In the genomic region with DNA sequence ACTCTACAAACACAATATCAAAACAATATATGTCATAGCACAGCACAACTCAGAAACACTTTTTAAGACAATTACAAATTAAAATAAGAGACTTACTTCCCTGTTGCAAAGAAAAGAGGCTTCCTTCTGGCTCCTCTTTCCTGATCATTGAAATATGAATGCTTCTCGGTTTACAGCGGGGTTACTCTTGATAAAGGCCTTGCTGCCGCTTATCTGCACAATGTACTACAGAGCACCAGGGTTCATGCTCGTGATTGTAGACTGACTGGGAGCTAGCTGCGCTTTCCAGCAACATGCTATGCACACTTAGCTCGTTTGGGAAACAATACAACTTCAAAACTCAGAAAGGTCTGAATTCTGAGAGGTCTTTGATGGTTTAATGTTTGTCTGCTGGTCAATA, we compare ENCODE assay signal across 7 mouse cellular contexts. TPM values are rescaled to one million over a fixed set of nuclear protein-coding genes. Genes with fewer than 3 reads are reported as not detected.
A peak's percentile ranks its signal among the peaks of the same experiment; 100 is the strongest.
DNase-seq lines count a peak whose midpoint lies in the region; ATAC-seq and TF ChIP-seq lines count a peak whose summit lies in the region.

No protein-coding gene starts in this region.

- H3K27ac ChIP-seq in lung, embryonic 15.5 days: no peak overlapping the region
- no peak overlapping the region for H3K27ac ChIP-seq in forebrain, embryonic 14.5 days (ENCODE audit: low read depth, low read length)
- H3K27ac ChIP-seq in limb, embryonic 14.5 days (replicated peaks; ENCODE audit: low read depth, low read length): no peak overlapping the region; the same call in 1 of the 2 replicates
- no peak overlapping the region for H3K27ac ChIP-seq in stomach, embryonic 14.5 days (ENCODE audit: low read length)

- H3K27me3 ChIP-seq in lung, embryonic 15.5 days: no peaks in the 10 kb centered on the region
- no peaks in the 10 kb centered on the region for H3K27me3 ChIP-seq in forebrain, embryonic 14.5 days (replicated peaks; ENCODE audit: control insufficient read depth, insufficient read depth, low read length)
- no peaks in the 10 kb centered on the region for H3K27me3 ChIP-seq in limb, embryonic 14.5 days (ENCODE audit: control insufficient read depth, insufficient read depth, low read length)
- H3K27me3 ChIP-seq in stomach, embryonic 14.5 days (ENCODE audit: control insufficient read depth, insufficient read depth, low read length): no peaks in the 10 kb centered on the region

- no peak overlapping the region for H3K9ac ChIP-seq in lung, embryonic 15.5 days
- H3K9ac ChIP-seq in forebrain, embryonic 14.5 days (ENCODE audit: low read length): no peak overlapping the region
- no peak overlapping the region for H3K9ac ChIP-seq in limb, embryonic 14.5 days (ENCODE audit: low read depth, low read length, severe bottlenecking)
- H3K9ac ChIP-seq in stomach, embryonic 14.5 days (replicated peaks; ENCODE audit: low read depth, low read length): no peak overlapping the region

- no peak for DNase-seq in lung, postnatal 10 days
- no peak for DNase-seq in forebrain, embryonic 14.5 days (ENCODE audit: low spot score)
- no peak for DNase-seq in limb, embryonic 14.5 days (ENCODE audit: low spot score)
- no peak for DNase-seq in gastrocnemius, postnatal 10 days
- DNase-seq in layer of hippocampus, adult 8-10 months (ENCODE audit: low spot score in 2 of 2): no peak

- TF ChIP-seq POLR2A in limb, embryonic 14.5 days (IDR thresholded peaks at IDR 0.05; ENCODE audit: borderline replicate concordance, extremely low read depth, insufficient read depth, insufficient read length): no peak

- H3K36me3 ChIP-seq in lung, embryonic 15.5 days: no peaks in the 10 kb centered on the region
- H3K36me3 ChIP-seq in forebrain, embryonic 14.5 days (ENCODE audit: control insufficient read depth, insufficient read depth, low read length): no peaks in the 10 kb centered on the region
- no peaks in the 10 kb centered on the region for H3K36me3 ChIP-seq in limb, embryonic 14.5 days (ENCODE audit: control insufficient read depth, insufficient read depth, low read length)
- no peaks in the 10 kb centered on the region for H3K36me3 ChIP-seq in stomach, embryonic 14.5 days (ENCODE audit: control insufficient read depth, insufficient read depth, low read length)

- 47% methylated on average over 6 of the region's 6 CpGs for WGBS in lung, embryonic 15.5 days
- WGBS in forebrain, embryonic 14.5 days: 52% methylated on average over 6 of the region's 6 CpGs
- WGBS in limb, embryonic 14.5 days: 57% methylated on average over 6 of the region's 6 CpGs
- 51% methylated on average over 6 of the region's 6 CpGs for WGBS in stomach, embryonic 14.5 days

- peaks cover 10% of the 10 kb centered on the region; the same call in 1 of the 2 replicates for H3K4me1 ChIP-seq in lung, embryonic 15.5 days
- no peaks in the 10 kb centered on the region for H3K4me1 ChIP-seq in forebrain, embryonic 14.5 days (ENCODE audit: control insufficient read depth, insufficient read depth, low read length)
- peaks cover 3% of the 10 kb centered on the region; the same call in 1 of the 2 replicates for H3K4me1 ChIP-seq in limb, embryonic 14.5 days (ENCODE audit: control insufficient read depth, insufficient read depth, low read length)
- H3K4me1 ChIP-seq in stomach, embryonic 14.5 days (ENCODE audit: control insufficient read depth, insufficient read depth, low read length): peaks cover 5% of the 10 kb centered on the region; the same call in 1 of the 2 replicates

- H3K4me2 ChIP-seq in lung, embryonic 15.5 days: peak overlapping the region; percentile 29; the same call in 1 of the 2 replicates
- H3K4me2 ChIP-seq in forebrain, embryonic 14.5 days (ENCODE audit: low read length): peak overlapping the region; percentile 27
- peak overlapping the region; percentile 24; the same call in 1 of the 2 replicates for H3K4me2 ChIP-seq in limb, embryonic 14.5 days (replicated peaks; ENCODE audit: low read depth, low read length, severe bottlenecking)
- H3K4me2 ChIP-seq in stomach, embryonic 14.5 days (replicated peaks; ENCODE audit: low read depth, low read length): peak overlapping the region; percentile 17; the same call in 1 of the 2 replicates

- no peaks in the 10 kb centered on the region for H3K9me3 ChIP-seq in lung, embryonic 15.5 days
- H3K9me3 ChIP-seq in forebrain, embryonic 14.5 days (replicated peaks; ENCODE audit: control insufficient read depth, low read length): no peaks in the 10 kb centered on the region
- no peaks in the 10 kb centered on the region for H3K9me3 ChIP-seq in limb, embryonic 14.5 days (ENCODE audit: control insufficient read depth, low read length)
- H3K9me3 ChIP-seq in stomach, embryonic 14.5 days (ENCODE audit: control insufficient read depth, low read depth, low read length): no peaks in the 10 kb centered on the region

- ATAC-seq in lung, embryonic 15.5 days (ENCODE audit: borderline replicate concordance, extremely low read depth, low FRiP score, low TSS enrichment): no peak
- ATAC-seq in forebrain, embryonic 14.5 days: no peak
- ATAC-seq in limb, embryonic 14.5 days (ENCODE audit: low FRiP score, low read depth): no peak
- no peak for ATAC-seq in stomach, embryonic 14.5 days (ENCODE audit: insufficient number of reproducible peaks, insufficient read depth, low FRiP score, low read depth)

- peak overlapping the region; percentile 73; the same call in 1 of the 2 replicates for H3K4me3 ChIP-seq in lung, embryonic 15.5 days
- H3K4me3 ChIP-seq in forebrain, embryonic 14.5 days (ENCODE audit: low read depth, low read length): no peak overlapping the region
- peak overlapping the region; percentile 92; the same call in 1 of the 2 replicates for H3K4me3 ChIP-seq in limb, embryonic 14.5 days (replicated peaks; ENCODE audit: low read length)
- H3K4me3 ChIP-seq in stomach, embryonic 14.5 days (ENCODE audit: low read depth, low read length): no peak overlapping the region; the same call in 1 of the 2 replicates

RNA-seq across cellular contexts. Expression of a gene that starts 0.7 kb away (rescaled TPM):
- polyA plus RNA-seq in lung, embryonic 15.5 days (2015; fragmentation: Nextera tagmentation; extraction: Ambion mirVana): 3.1 and 3.3 TPM in 2 replicates
- 3.7 and 4.1 TPM in 2 replicates for polyA plus RNA-seq in forebrain, embryonic 14.5 days (2014; fragmentation: Nextera tagmentation; extraction: Ambion mirVana)
- 10.2 and 11.9 TPM in 2 replicates for polyA plus RNA-seq in limb, embryonic 14.5 days (2012; rRNA removed)
- 3.1 and 3.5 TPM in 2 replicates for polyA plus RNA-seq in limb, embryonic 14.5 days (2014; fragmentation: Nextera tagmentation; extraction: Ambion mirVana)
- 2.6 and 3.0 TPM in 2 replicates for polyA plus RNA-seq in stomach, embryonic 14.5 days (2014; fragmentation: Nextera tagmentation; extraction: Ambion mirVana)
- 1 to 10 TPM; 3.1 to 3.2 TPM for total RNA-seq in gastrocnemius, postnatal 10 days (2021)
- total RNA-seq in layer of hippocampus, adult 8-10 months (2022): 1 to 10 TPM; 5.2 to 8.0 (median 6.2) TPM

RNA-seq across cellular contexts. Expression of a gene that starts 17.5 kb away (rescaled TPM):
- not detected in 2 replicates for polyA plus RNA-seq in lung, embryonic 15.5 days (2015; fragmentation: Nextera tagmentation; extraction: Ambion mirVana)
- polyA plus RNA-seq in forebrain, embryonic 14.5 days (2014; fragmentation: Nextera tagmentation; extraction: Ambion mirVana): 0.33 TPM in 1 of 2 replicates, not detected in the other
- polyA plus RNA-seq in limb, embryonic 14.5 days (2012; rRNA removed): 0.09 and 0.18 TPM in 2 replicates
- 0.19 TPM in 1 of 2 replicates, not detected in the other for polyA plus RNA-seq in limb, embryonic 14.5 days (2014; fragmentation: Nextera tagmentation; extraction: Ambion mirVana)
- not detected in 2 replicates for polyA plus RNA-seq in stomach, embryonic 14.5 days (2014; fragmentation: Nextera tagmentation; extraction: Ambion mirVana)
- total RNA-seq in gastrocnemius, postnatal 10 days (2021): under 1 TPM; 0.35 to 0.72 TPM
- total RNA-seq in layer of hippocampus, adult 8-10 months (2022): not detected

RNA-seq across cellular contexts. Expression of a gene that starts 20.0 kb away (rescaled TPM):
- polyA plus RNA-seq in lung, embryonic 15.5 days (2015; fragmentation: Nextera tagmentation; extraction: Ambion mirVana): 52.3 and 53.2 TPM in 2 replicates
- 48.4 and 53.8 TPM in 2 replicates for polyA plus RNA-seq in forebrain, embryonic 14.5 days (2014; fragmentation: Nextera tagmentation; extraction: Ambion mirVana)
- polyA plus RNA-seq in limb, embryonic 14.5 days (2012; rRNA removed): 158 and 195 TPM in 2 replicates
- 47.0 and 51.7 TPM in 2 replicates for polyA plus RNA-seq in limb, embryonic 14.5 days (2014; fragmentation: Nextera tagmentation; extraction: Ambion mirVana)
- polyA plus RNA-seq in stomach, embryonic 14.5 days (2014; fragmentation: Nextera tagmentation; extraction: Ambion mirVana): 38.3 and 39.5 TPM in 2 replicates
- 10 to 100 TPM; 25.1 to 28.0 TPM for total RNA-seq in gastrocnemius, postnatal 10 days (2021)
- total RNA-seq in layer of hippocampus, adult 8-10 months (2022): 100 to 1,000 TPM in 1 of 4 experiments, 10 to 100 TPM in 3; 84.2 to 104 (median 93.7) TPM

RNA-seq across cellular contexts. Expression of a gene that starts 27.9 kb away (rescaled TPM):
- 2.4 and 9.0 TPM in 2 replicates for polyA plus RNA-seq in lung, embryonic 15.5 days (2015; fragmentation: Nextera tagmentation; extraction: Ambion mirVana)
- polyA plus RNA-seq in forebrain, embryonic 14.5 days (2014; fragmentation: Nextera tagmentation; extraction: Ambion mirVana): 0.50 and 0.91 TPM in 2 replicates
- 3.7 and 4.1 TPM in 2 replicates for polyA plus RNA-seq in limb, embryonic 14.5 days (2012; rRNA removed)
- 2.7 and 4.1 TPM in 2 replicates for polyA plus RNA-seq in limb, embryonic 14.5 days (2014; fragmentation: Nextera tagmentation; extraction: Ambion mirVana)
- polyA plus RNA-seq in stomach, embryonic 14.5 days (2014; fragmentation: Nextera tagmentation; extraction: Ambion mirVana): 0.78 and 1.2 TPM in 2 replicates
- 1 to 10 TPM in 1 of 2 experiments, under 1 TPM in 1; 0.42 to 1.1 TPM for total RNA-seq in gastrocnemius, postnatal 10 days (2021)
- total RNA-seq in layer of hippocampus, adult 8-10 months (2022): 1 to 10 TPM in 3 of 4 experiments, under 1 TPM in 1; 0.98 to 2.5 (median 1.7) TPM

RNA-seq across cellular contexts. Expression of a gene that starts 31.3 kb away (rescaled TPM):
- polyA plus RNA-seq in lung, embryonic 15.5 days (2015; fragmentation: Nextera tagmentation; extraction: Ambion mirVana): 35.4 and 37.6 TPM in 2 replicates
- 15.6 and 21.4 TPM in 2 replicates for polyA plus RNA-seq in forebrain, embryonic 14.5 days (2014; fragmentation: Nextera tagmentation; extraction: Ambion mirVana)
- polyA plus RNA-seq in limb, embryonic 14.5 days (2012; rRNA removed): 35.1 and 35.2 TPM in 2 replicates
- polyA plus RNA-seq in limb, embryonic 14.5 days (2014; fragmentation: Nextera tagmentation; extraction: Ambion mirVana): 30.7 and 31.2 TPM in 2 replicates
- 28.4 and 29.7 TPM in 2 replicates for polyA plus RNA-seq in stomach, embryonic 14.5 days (2014; fragmentation: Nextera tagmentation; extraction: Ambion mirVana)
- 10 to 100 TPM; 11.4 to 15.2 TPM for total RNA-seq in gastrocnemius, postnatal 10 days (2021)
- total RNA-seq in layer of hippocampus, adult 8-10 months (2022): 10 to 100 TPM; 15.6 to 22.1 (median 17.1) TPM

Comparison
In these comparisons a context has a peak if more than half of its experiments do, and no peak if none do; other contexts are left out.
1. H3K4me3 ChIP-seq: peak in lung, embryonic 15.5 days (single experiment) and limb, embryonic 14.5 days (single experiment); none in forebrain, embryonic 14.5 days (single experiment) and stomach, embryonic 14.5 days (single experiment).
2. Peak in every context shown above with its lines, with median percentiles within 50 percentile points of each other: H3K4me2 ChIP-seq.